Mouse (Mus musculus): ENCODE results near the gene Katnb1.

Gene Katnb1

DNA sequence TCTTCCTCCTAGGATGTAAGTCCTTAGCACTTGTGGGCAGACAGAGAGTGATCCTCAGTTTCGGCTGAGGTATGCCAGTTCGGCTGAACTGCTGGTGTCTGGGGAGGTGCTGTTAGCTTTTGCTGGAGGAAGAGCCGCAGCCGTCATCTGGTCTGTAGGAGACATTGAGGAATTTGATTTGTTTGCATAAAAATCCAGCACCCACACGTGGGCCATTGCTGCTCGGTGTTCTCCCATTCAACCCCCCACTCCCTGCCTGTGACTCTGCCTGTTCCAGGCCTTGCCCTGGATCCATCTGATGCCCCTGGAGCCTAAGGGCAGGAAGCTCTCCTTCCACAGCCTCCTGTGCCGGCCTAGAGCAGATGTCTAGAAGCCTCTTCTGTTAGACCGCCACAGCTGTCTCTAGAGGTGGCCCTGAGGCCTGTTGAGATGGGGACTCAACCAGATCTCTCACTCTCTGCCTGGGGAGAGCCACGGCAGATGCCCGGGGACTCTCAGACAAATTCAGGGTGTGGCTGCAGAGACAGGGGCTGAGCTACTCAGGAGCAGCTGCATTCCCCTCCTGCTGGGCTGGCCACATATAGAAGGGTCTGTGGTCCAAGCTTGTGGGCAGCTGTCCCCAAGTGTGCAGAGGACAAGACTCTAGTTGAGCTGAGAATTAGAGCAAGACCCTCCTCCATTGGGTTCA lies 3.9 kb downstream of the Katnb1 start:
- DNase-seq: no peak

DNA sequence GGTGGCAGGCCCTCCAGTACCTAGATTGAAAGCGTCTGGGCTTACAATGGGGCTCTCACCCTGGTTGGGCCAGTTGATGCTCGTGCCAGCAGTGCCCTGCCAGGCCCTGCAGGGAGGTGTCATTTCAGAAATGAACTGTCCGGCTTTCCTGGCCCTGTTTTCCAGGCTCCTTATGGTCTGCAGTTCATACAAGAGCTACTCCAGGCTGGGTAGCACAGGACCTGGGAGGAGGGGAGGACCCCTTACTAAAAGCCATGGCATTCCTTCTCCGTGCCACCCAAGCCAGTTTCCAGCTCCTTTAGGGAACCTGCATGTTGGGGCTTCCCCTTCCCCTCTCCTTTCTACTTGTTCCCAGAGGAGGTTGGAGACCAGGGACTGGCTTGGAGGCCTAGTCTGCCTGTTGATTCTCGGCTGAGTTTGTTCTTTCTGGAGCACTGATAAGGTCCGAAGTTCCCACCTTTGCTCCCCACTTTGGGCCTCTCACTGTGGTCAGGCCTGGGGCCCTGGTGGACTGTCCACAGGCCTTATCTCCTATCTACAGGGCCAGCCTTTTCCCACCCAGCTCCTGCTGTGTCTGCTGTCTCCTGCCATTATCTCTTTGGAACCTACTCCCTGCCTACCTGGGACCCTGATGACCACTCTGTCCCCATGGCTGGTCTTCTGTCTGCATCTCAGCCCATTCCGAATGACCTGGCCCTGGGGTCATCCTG lies 4.6 kb downstream of the Katnb1 start:
- peak; percentile 59 to 74 for DNase-seq

GRCm38 (mm10) chr8:95093574-95093973 lies 12.6 kb downstream of the Katnb1 start:
- DNase-seq: no peak

- DNase-seq: peak; percentile 70
These were observed 18.0 kb downstream of the Katnb1 start for GRCm38 (mm10) chr8:95099009-95099408.

DNA sequence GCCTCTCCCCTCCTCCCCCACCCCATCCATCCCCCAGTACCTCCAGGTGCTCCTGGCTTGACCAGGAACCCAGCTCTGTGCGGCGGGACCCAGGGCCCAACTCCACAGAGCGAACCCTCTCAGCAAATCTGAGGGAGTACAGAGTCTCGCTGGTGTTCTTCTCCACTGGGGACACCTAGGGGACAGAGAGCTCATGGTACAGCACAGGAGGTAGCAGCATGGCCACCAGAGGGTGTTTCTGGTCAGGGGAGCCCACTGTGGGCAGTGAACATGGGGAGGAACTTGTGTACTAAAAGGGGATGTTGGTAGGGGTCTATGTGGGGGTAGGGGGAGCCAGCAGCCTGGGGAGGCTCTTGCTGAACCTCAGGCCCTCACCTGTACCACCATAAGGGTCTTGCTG lies 21.0 kb downstream of the Katnb1 start:
- no peak for DNase-seq

- no peak for DNase-seq
These were observed 26.3 kb downstream of the Katnb1 start for GRCm38 (mm10) chr8:95107306-95107705.

GRCm38 (mm10) chr8:95112594-95112993 lies 31.6 kb downstream of the Katnb1 start:
- no peak for DNase-seq

- no peak for DNase-seq
These were observed 32.1 kb downstream of the Katnb1 start for GRCm38 (mm10) chr8:95113108-95113507.

- no peak for DNase-seq
These were observed 32.8 kb downstream of the Katnb1 start for GRCm38 (mm10) chr8:95113750-95114149.

DNA sequence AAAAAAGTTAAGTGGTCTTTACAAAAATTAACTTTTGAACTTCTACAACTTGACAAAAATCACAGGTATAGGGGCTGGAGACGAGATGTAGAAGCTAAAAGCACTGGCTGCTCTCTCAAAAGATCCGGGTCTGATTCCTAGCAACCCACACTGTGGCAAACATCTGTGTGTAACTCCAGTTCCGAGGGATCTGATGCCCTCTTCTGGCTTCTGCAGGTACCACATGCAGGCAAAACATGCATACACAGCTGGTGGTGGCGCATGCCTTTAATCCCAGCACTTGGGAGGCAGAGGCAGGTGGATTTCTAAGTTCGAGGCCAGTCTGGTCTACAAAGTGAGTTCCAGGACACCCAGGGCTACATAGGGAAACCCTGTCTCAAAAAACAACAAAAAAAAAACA lies 42.5 kb downstream of the Katnb1 start:
- no peak for DNase-seq

GRCm38 (mm10) chr8:95126497-95126896 lies 45.5 kb downstream of the Katnb1 start:
- no peak for DNase-seq

GRCm38 (mm10) chr8:95127658-95128057 lies 46.7 kb downstream of the Katnb1 start:
- no peak for DNase-seq

- DNase-seq: no peak
These were observed 47.8 kb downstream of the Katnb1 start for GRCm38 (mm10) chr8:95128750-95129260.

GRCm38 (mm10) chr8:95130966-95131537 lies 50.1 kb downstream of the Katnb1 start:
- no peak for DNase-seq

GRCm38 (mm10) chr8:95131983-95132382 lies 51.0 kb downstream of the Katnb1 start:
- DNase-seq: no peak

GRCm38 (mm10) chr8:95134186-95134585 lies 53.2 kb downstream of the Katnb1 start:
- DNase-seq: no peak

- no peak for DNase-seq
These were observed 54.3 kb downstream of the Katnb1 start for GRCm38 (mm10) chr8:95135242-95135641.

- DNase-seq: no peak
These were observed 55.2 kb downstream of the Katnb1 start for GRCm38 (mm10) chr8:95136218-95136617.

GRCm38 (mm10) chr8:95137201-95137600 lies 56.2 kb downstream of the Katnb1 start:
- no peak for DNase-seq

GRCm38 (mm10) chr8:95137641-95138098 lies 56.7 kb downstream of the Katnb1 start:
- peak in 1 of 2 experiments; percentile 27 for DNase-seq

- DNase-seq: no peak
These were observed 57.5 kb downstream of the Katnb1 start for GRCm38 (mm10) chr8:95138341-95139050.

GRCm38 (mm10) chr8:95139051-95139365 lies 58.0 kb downstream of the Katnb1 start:
- DNase-seq: no peak

DNA sequence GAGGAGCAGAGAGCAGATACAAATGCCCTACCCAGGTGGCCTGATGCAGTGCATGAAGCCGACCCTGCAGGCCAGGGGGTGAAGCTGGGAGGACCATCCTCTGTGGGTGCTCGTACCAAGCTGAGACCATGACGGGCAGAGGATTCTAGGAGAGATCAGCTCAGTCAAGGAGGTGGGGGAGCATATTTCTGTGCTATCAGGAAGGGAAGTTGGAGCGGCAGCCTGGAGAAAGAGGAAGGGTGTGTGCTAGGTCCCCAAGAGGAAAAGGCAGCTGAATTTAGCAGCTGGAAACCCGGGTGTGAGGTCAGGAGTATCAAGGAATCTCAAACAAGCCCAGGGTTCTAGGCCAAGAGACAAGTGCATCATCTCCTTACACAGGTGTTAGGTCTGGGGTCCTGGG lies 59.6 kb downstream of the Katnb1 start:
- DNase-seq: no peak
